Mouse (Mus musculus): ENCODE measurements around the gene Auts2. TPM values are rescaled to one million over a fixed set of nuclear protein-coding genes. Genes with fewer than 3 reads are reported as not detected.

Auts2 gene
- total RNA-seq, 1 experiment from 2014 or later, result 10.4 TPM

GRCm38 (mm10) chr5:131531744-131532552, 1011.2 kb downstream of the Auts2 start:
- no peak for ATAC-seq (replicated peaks; ENCODE audit: low read depth, poor library complexity, severe bottlenecking)

- no peak for ATAC-seq (replicated peaks; ENCODE audit: low read depth, poor library complexity, severe bottlenecking)
These were observed 1012.3 kb downstream of the Auts2 start for GRCm38 (mm10) chr5:131530828-131531227.

GRCm38 (mm10) chr5:131526666-131527065, 1016.5 kb downstream of the Auts2 start:
- no peak for ATAC-seq (replicated peaks; ENCODE audit: low read depth, poor library complexity, severe bottlenecking)

- ATAC-seq (replicated peaks; ENCODE audit: low read depth, poor library complexity, severe bottlenecking), result no peak
These were observed 1018.2 kb downstream of the Auts2 start for GRCm38 (mm10) chr5:131524900-131525465.

- ATAC-seq (replicated peaks; ENCODE audit: low read depth, poor library complexity, severe bottlenecking), result peak; percentile 89
These were observed 1023.6 kb downstream of the Auts2 start for GRCm38 (mm10) chr5:131519560-131519959.

- no peak for ATAC-seq (replicated peaks; ENCODE audit: low read depth, poor library complexity, severe bottlenecking)
These were observed 1025.5 kb downstream of the Auts2 start for GRCm38 (mm10) chr5:131517677-131518076.

- ATAC-seq (replicated peaks; ENCODE audit: low read depth, poor library complexity, severe bottlenecking), result no peak
These were observed 1027.3 kb downstream of the Auts2 start for GRCm38 (mm10) chr5:131515707-131516407.

- ATAC-seq (replicated peaks; ENCODE audit: low read depth, poor library complexity, severe bottlenecking), result no peak
These were observed 1029.4 kb downstream of the Auts2 start for GRCm38 (mm10) chr5:131513753-131514152.

- ATAC-seq (replicated peaks; ENCODE audit: low read depth, poor library complexity, severe bottlenecking), result no peak
These were observed 1030.5 kb downstream of the Auts2 start for GRCm38 (mm10) chr5:131512617-131513016.

GRCm38 (mm10) chr5:131510659-131511058, 1032.5 kb downstream of the Auts2 start:
- no peak for ATAC-seq (replicated peaks; ENCODE audit: low read depth, poor library complexity, severe bottlenecking)

- no peak for ATAC-seq (replicated peaks; ENCODE audit: low read depth, poor library complexity, severe bottlenecking)
These were observed 1033.8 kb downstream of the Auts2 start for GRCm38 (mm10) chr5:131509315-131509714.

GRCm38 (mm10) chr5:131498865-131499264, 1044.3 kb downstream of the Auts2 start:
- no peak for ATAC-seq (replicated peaks; ENCODE audit: low read depth, poor library complexity, severe bottlenecking)

- no peak for ATAC-seq (replicated peaks; ENCODE audit: low read depth, poor library complexity, severe bottlenecking)
These were observed 1046.5 kb downstream of the Auts2 start for GRCm38 (mm10) chr5:131496517-131497216.

GRCm38 (mm10) chr5:131494564-131494963, 1048.6 kb downstream of the Auts2 start:
- ATAC-seq (replicated peaks; ENCODE audit: low read depth, poor library complexity, severe bottlenecking), result no peak

- no peak for ATAC-seq (replicated peaks; ENCODE audit: low read depth, poor library complexity, severe bottlenecking)
These were observed 1050.6 kb downstream of the Auts2 start for GRCm38 (mm10) chr5:131492535-131492934.

- ATAC-seq (replicated peaks; ENCODE audit: low read depth, poor library complexity, severe bottlenecking), result no peak
These were observed 1051.3 kb downstream of the Auts2 start for GRCm38 (mm10) chr5:131491843-131492242.

- no peak for ATAC-seq (replicated peaks; ENCODE audit: low read depth, poor library complexity, severe bottlenecking)
These were observed 1052.3 kb downstream of the Auts2 start for GRCm38 (mm10) chr5:131490811-131491210.

- no peak for ATAC-seq (replicated peaks; ENCODE audit: low read depth, poor library complexity, severe bottlenecking)
These were observed 1053.3 kb downstream of the Auts2 start for GRCm38 (mm10) chr5:131489846-131490245.

GRCm38 (mm10) chr5:131486527-131486926, 1056.6 kb downstream of the Auts2 start:
- ATAC-seq (replicated peaks; ENCODE audit: low read depth, poor library complexity, severe bottlenecking), result no peak

GRCm38 (mm10) chr5:131475278-131475677, 1067.9 kb downstream of the Auts2 start:
- no peak for ATAC-seq (replicated peaks; ENCODE audit: low read depth, poor library complexity, severe bottlenecking)
